Mouse (Mus musculus): ENCODE data around the gene Hmgxb4. TPM values are rescaled to one million over a fixed set of nuclear protein-coding genes. Genes with fewer than 3 reads are reported as not detected.

Gene Hmgxb4
- polyA plus RNA-seq, 1 experiment = 9.7 TPM

- Histone ChIP-seq H3K27ac (replicated peaks; ENCODE audit: low read depth, low read length) (no peak overlapping the region), H3K4me3 (ENCODE audit: insufficient read depth, low read depth, low read length) (peak overlapping the region; percentile 87)
Observed at GRCm38 (mm10) chr8:74994540-74994939, 1.4 kb downstream of the Hmgxb4 start.

GRCm38 (mm10) chr8:75000431-75000830, 7.3 kb downstream of the Hmgxb4 start:
- no peaks in the 10 kb centered on the region for H3K4me1 ChIP-seq (ENCODE audit: control insufficient read depth, insufficient read depth, insufficient read length, low read length)
- H3K27ac ChIP-seq (replicated peaks; ENCODE audit: low read depth, low read length) = no peak overlapping the region

More at GRCm38 (mm10) chr8:74994540-74994939, 1.4 kb downstream of the Hmgxb4 start:
- H3K4me1 ChIP-seq (ENCODE audit: control insufficient read depth, insufficient read depth, insufficient read length, low read length) = peaks cover 3% of the 10 kb centered on the region; the same call in 1 of the 2 replicates

GRCm38 (mm10) chr8:75008826-75009225, 15.7 kb downstream of the Hmgxb4 start:
- Histone ChIP-seq H3K27ac (replicated peaks; ENCODE audit: low read depth, low read length) (no peak overlapping the region), H3K4me1 (ENCODE audit: control insufficient read depth, insufficient read depth, insufficient read length, low read length) (peaks cover 5% of the 10 kb centered on the region; the same call in 1 of the 2 replicates)

More at GRCm38 (mm10) chr8:75000431-75000830, 7.3 kb downstream of the Hmgxb4 start:
- H3K4me3 ChIP-seq (ENCODE audit: insufficient read depth, low read depth, low read length) = no peak overlapping the region

GRCm38 (mm10) chr8:75013557-75013956, 20.4 kb downstream of the Hmgxb4 start:
- Histone ChIP-seq H3K4me1 (ENCODE audit: control insufficient read depth, insufficient read depth, insufficient read length, low read length) (peaks cover 5% of the 10 kb centered on the region; the same call in 1 of the 2 replicates), H3K27ac (replicated peaks; ENCODE audit: low read depth, low read length) (no peak overlapping the region), H3K4me3 (ENCODE audit: insufficient read depth, low read depth, low read length) (no peak overlapping the region)

More at GRCm38 (mm10) chr8:75008826-75009225, 15.7 kb downstream of the Hmgxb4 start:
- no peak overlapping the region for H3K4me3 ChIP-seq (ENCODE audit: insufficient read depth, low read depth, low read length)

GRCm38 (mm10) chr8:75013964-75014363, 20.8 kb downstream of the Hmgxb4 start:
- 0 out of 2 replicates have a peak overlapping the region, but pooled peaks have one; percentile 40 for H3K27ac ChIP-seq (replicated peaks; ENCODE audit: low read depth, low read length)
- no peak overlapping the region for H3K4me3 ChIP-seq (ENCODE audit: insufficient read depth, low read depth, low read length)
- H3K4me1 ChIP-seq (ENCODE audit: control insufficient read depth, insufficient read depth, insufficient read length, low read length) = peaks cover 5% of the 10 kb centered on the region; the same call in 1 of the 2 replicates

GRCm38 (mm10) chr8:75015981-75016380, 22.8 kb downstream of the Hmgxb4 start:
- Histone ChIP-seq H3K4me3 (ENCODE audit: insufficient read depth, low read depth, low read length) (no peak overlapping the region), H3K4me1 (ENCODE audit: control insufficient read depth, insufficient read depth, insufficient read length, low read length) (peaks cover 5% of the 10 kb centered on the region; the same call in 1 of the 2 replicates), H3K27ac (replicated peaks; ENCODE audit: low read depth, low read length) (no peak overlapping the region)

GRCm38 (mm10) chr8:75016422-75016821, 23.3 kb downstream of the Hmgxb4 start:
- H3K4me3 ChIP-seq (ENCODE audit: insufficient read depth, low read depth, low read length) = no peak overlapping the region
- peaks cover 5% of the 10 kb centered on the region; the same call in 1 of the 2 replicates for H3K4me1 ChIP-seq (ENCODE audit: control insufficient read depth, insufficient read depth, insufficient read length, low read length)
- no peak overlapping the region for H3K27ac ChIP-seq (replicated peaks; ENCODE audit: low read depth, low read length)

- H3K27ac ChIP-seq (replicated peaks; ENCODE audit: low read depth, low read length) = no peak overlapping the region
- peaks cover 5% of the 10 kb centered on the region; the same call in 1 of the 2 replicates for H3K4me1 ChIP-seq (ENCODE audit: control insufficient read depth, insufficient read depth, insufficient read length, low read length)
- no peak overlapping the region for H3K4me3 ChIP-seq (ENCODE audit: insufficient read depth, low read depth, low read length)
Observed at GRCm38 (mm10) chr8:75018274-75018972, 25.3 kb downstream of the Hmgxb4 start.

GRCm38 (mm10) chr8:75023660-75024316, 30.6 kb downstream of the Hmgxb4 start:
- no peak overlapping the region for H3K27ac ChIP-seq (replicated peaks; ENCODE audit: low read depth, low read length)
- H3K4me1 ChIP-seq (ENCODE audit: control insufficient read depth, insufficient read depth, insufficient read length, low read length) = no peaks in the 10 kb centered on the region
- no peak overlapping the region for H3K4me3 ChIP-seq (ENCODE audit: insufficient read depth, low read depth, low read length)

GRCm38 (mm10) chr8:75025809-75026208, 32.7 kb downstream of the Hmgxb4 start:
- Histone ChIP-seq H3K4me3 (ENCODE audit: insufficient read depth, low read depth, low read length) (no peak overlapping the region), H3K4me1 (ENCODE audit: control insufficient read depth, insufficient read depth, insufficient read length, low read length) (no peaks in the 10 kb centered on the region), H3K27ac (replicated peaks; ENCODE audit: low read depth, low read length) (no peak overlapping the region)

- no peak overlapping the region for H3K27ac ChIP-seq (replicated peaks; ENCODE audit: low read depth, low read length)
- no peak overlapping the region for H3K4me3 ChIP-seq (ENCODE audit: insufficient read depth, low read depth, low read length)
- peaks cover 3% of the 10 kb centered on the region; the same call in 1 of the 2 replicates for H3K4me1 ChIP-seq (ENCODE audit: control insufficient read depth, insufficient read depth, insufficient read length, low read length)
Observed at GRCm38 (mm10) chr8:75030453-75031024, 37.4 kb downstream of the Hmgxb4 start.

- H3K4me3 ChIP-seq (ENCODE audit: insufficient read depth, low read depth, low read length) = peak overlapping the region; percentile 39
Observed at GRCm38 (mm10) chr8:75032961-75033360, 39.8 kb downstream of the Hmgxb4 start.

GRCm38 (mm10) chr8:75033511-75034243, 40.5 kb downstream of the Hmgxb4 start, which contains the start of gene Tom1:
Gene Tom1 (plus strand): TSS chr8:75033705.
- H3K27ac ChIP-seq (replicated peaks; ENCODE audit: low read depth, low read length) = peak within 1 kb of the TSS; percentile 80

More at GRCm38 (mm10) chr8:75032961-75033360, 39.8 kb downstream of the Hmgxb4 start:
- Histone ChIP-seq H3K27ac (replicated peaks; ENCODE audit: low read depth, low read length) (peak overlapping the region; percentile 9; the same call in 1 of the 2 replicates), H3K4me1 (ENCODE audit: control insufficient read depth, insufficient read depth, insufficient read length, low read length) (peaks cover 4% of the 10 kb centered on the region; the same call in 1 of the 2 replicates)

GRCm38 (mm10) chr8:75034285-75034684, 41.1 kb downstream of the Hmgxb4 start:
- H3K27ac ChIP-seq (replicated peaks; ENCODE audit: low read depth, low read length) = peak overlapping the region; percentile 47
- peaks cover 11% of the 10 kb centered on the region; the same call in 1 of the 2 replicates for H3K4me1 ChIP-seq (ENCODE audit: control insufficient read depth, insufficient read depth, insufficient read length, low read length)
- peak overlapping the region; percentile 88 for H3K4me3 ChIP-seq (ENCODE audit: insufficient read depth, low read depth, low read length)

More at GRCm38 (mm10) chr8:75033511-75034243, 40.5 kb downstream of the Hmgxb4 start, which contains the start of gene Tom1:
- H3K4me1 ChIP-seq (ENCODE audit: control insufficient read depth, insufficient read depth, insufficient read length, low read length) = peaks cover 7% of the 10 kb centered on the region; the same call in 1 of the 2 replicates
- peak within 1 kb of the TSS; percentile 88 for H3K4me3 ChIP-seq (ENCODE audit: insufficient read depth, low read depth, low read length)
